Mouse (Mus musculus) intestine, embryonic 16.5 days (tissue): ENCODE results near the gene Olfr90. TPM values are rescaled to one million over a fixed set of nuclear protein-coding genes. Genes with fewer than 3 reads are reported as not detected.
"Not testable (repeated sequence)": the region's sequence is repeated elsewhere in the genome, so short reads cannot be mapped to it uniquely, and the experiment has no call there.

Experiments used
- ATAC-seq: fragments of 200-750 bp; cut with Nextera tagmentation; 2 replicates; pipeline ENCODE4 v1.8.0; 2017; ENCODE audit warnings: moderate TSS enrichment, moderate library complexity
- H3K27ac ChIP-seq: fragments of 300-500 bp; sonication (generic); 2 replicates; pipeline ENCODE4 v1.5.1; 2014; ENCODE audit warnings: mild to moderate bottlenecking, low read length
- H3K27me3 ChIP-seq: fragments of 300-500 bp; sonication (generic); replicated peaks from 2 replicates; pipeline ENCODE4 v1.6.1; 2014; ENCODE audit warnings: low read length, control low read depth, mixed read lengths; ENCODE audit not compliant: control insufficient read depth, insufficient read depth
- H3K36me3 ChIP-seq: fragments of 300-500 bp; sonication (generic); 2 replicates; pipeline ENCODE4 v1.6.1; 2014; ENCODE audit warnings: low read length, control low read depth; ENCODE audit not compliant: control insufficient read depth, insufficient read depth
- H3K4me1 ChIP-seq: fragments of 300-500 bp; sonication (generic); 2 replicates; pipeline ENCODE4 v1.6.1; 2014; ENCODE audit warnings: low read length, control low read depth, mixed read lengths; ENCODE audit not compliant: control insufficient read depth, insufficient read depth
- H3K4me2 ChIP-seq: fragments of 300-500 bp; sonication (generic); 2 replicates; pipeline ENCODE4 v1.6.1; 2014; ENCODE audit warnings: low read depth, low read length, control low read depth
- H3K4me3 ChIP-seq: fragments of 300-500 bp; sonication (generic); 2 replicates; pipeline ENCODE4 v1.5.1; 2014; ENCODE audit warnings: mild to moderate bottlenecking, low read length
- H3K9ac ChIP-seq: fragments of 300-500 bp; sonication (generic); 2 replicates; pipeline ENCODE4 v1.6.1; 2014; ENCODE audit warnings: low read depth, low read length
- H3K9me3 ChIP-seq: fragments of 300-500 bp; sonication (generic); 2 replicates; pipeline ENCODE4 v1.6.1; 2016; ENCODE audit warnings: low read length, control low read depth; ENCODE audit not compliant: control insufficient read depth
- WGBS: fragments of 180-500 bp; shearing (Covaris S2); extraction: QIAGEN DNeasy Blood & Tissue Kit; methylation state at CpG from one replicate; pipeline ENCODE4 v1.1.7; 2014; 5-methylcytosine and 5-hydroxymethylcytosine counted together
- polyA plus RNA-seq: library from polyadenylated mRNA; unstranded; fragments of >200 nt; fragmentation: Nextera tagmentation; extraction: Ambion mirVana; gene quantifications from 2 replicates; pipeline ENCODE4 v1.2.1, GENCODE M21; 2015

Olfr90 gene
- not detected in 2 replicates for polyA plus RNA-seq

DNA sequence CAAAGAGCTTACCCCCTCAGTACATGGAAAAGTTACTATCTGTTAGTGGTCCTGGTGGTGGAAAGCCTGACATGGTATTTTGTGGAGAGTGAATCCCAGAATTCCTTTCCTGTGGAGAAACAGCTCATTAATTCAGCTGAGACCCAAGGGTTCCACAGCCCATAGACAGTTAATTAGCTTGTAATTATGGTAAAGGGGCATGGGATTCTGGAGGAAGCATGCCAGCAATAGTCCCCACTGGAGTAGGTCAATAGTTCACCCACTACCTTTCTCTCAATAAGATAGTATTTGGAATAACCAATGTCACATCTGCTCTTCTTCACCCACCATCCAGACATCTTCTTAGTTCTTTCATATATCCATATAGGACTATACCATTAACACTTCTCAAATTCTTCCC lies at the start of gene Olfr90:
Gene Olfr90 (minus strand): TSS at position 101 of the 400 bp plus-strand sequence.
- no peak for ATAC-seq
- H3K9ac ChIP-seq, result no peak within 1 kb of the TSS
- H3K36me3 ChIP-seq, result no peaks in the 10 kb centered on the region
- no peak within 1 kb of the TSS for H3K4me2 ChIP-seq
- no peak within 1 kb of the TSS for H3K4me3 ChIP-seq
- H3K27me3 ChIP-seq, result no peaks in the 10 kb centered on the region
- no peaks in the 10 kb centered on the region for H3K9me3 ChIP-seq
- no peaks in the 10 kb centered on the region for H3K4me1 ChIP-seq
- no peak within 1 kb of the TSS for H3K27ac ChIP-seq

DNA sequence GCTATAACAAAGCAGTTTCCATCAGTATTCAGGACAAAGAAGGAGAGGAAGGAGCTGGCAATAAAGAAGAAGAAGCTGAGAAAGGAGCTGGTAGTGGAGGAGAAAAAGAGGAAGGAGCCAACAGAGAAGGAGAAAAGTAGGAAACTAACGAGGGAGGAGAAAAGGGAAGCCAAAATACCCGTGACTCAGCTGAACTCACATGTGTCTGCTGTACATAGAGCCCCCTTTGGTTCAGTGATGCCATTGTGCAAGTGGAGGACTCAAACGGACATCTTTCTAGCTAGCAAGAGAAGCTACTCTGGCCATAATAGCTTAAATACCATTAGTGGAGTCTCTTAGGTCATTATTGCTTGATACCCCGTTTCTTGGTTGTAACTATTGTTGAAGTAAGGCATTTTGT lies 43.1 kb upstream of the Olfr90 start:
- ATAC-seq, H3K27me3 ChIP-seq, H3K9me3 ChIP-seq, H3K4me3 ChIP-seq, H3K4me2 ChIP-seq, H3K36me3 ChIP-seq, H3K27ac ChIP-seq, H3K4me1 ChIP-seq, H3K9ac ChIP-seq: not testable (repeated sequence)
- WGBS, result 64% methylated on average over 4 of the region's 4 CpGs

DNA sequence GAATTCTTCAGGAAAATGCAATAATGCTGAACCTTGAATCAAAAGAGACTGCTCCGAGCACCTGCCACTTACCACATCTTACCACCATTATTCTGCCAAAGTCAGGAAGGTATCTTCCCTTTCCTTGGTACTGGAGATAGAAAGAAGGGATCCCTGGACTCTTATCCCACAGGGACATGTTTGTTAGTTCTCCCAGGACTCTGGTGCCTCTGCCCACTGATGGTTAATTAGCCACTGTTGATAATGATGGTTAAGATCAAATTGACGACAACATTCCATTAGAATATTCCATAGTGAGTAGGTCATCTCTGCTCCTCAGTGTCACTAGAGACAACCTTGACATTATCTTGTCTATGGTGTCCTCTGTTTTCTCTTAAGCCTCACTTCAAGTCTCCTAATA lies 31.7 kb upstream of the Olfr90 start, which contains the start of gene Olfr92:
Gene Olfr92 (minus strand): TSS at position 101 of the 400 bp plus-strand sequence.
- H3K4me3 ChIP-seq, result no peak within 1 kb of the TSS
- 89% methylated on average over 2 of the region's 2 CpGs for WGBS
- ATAC-seq, result no peak

DNA sequence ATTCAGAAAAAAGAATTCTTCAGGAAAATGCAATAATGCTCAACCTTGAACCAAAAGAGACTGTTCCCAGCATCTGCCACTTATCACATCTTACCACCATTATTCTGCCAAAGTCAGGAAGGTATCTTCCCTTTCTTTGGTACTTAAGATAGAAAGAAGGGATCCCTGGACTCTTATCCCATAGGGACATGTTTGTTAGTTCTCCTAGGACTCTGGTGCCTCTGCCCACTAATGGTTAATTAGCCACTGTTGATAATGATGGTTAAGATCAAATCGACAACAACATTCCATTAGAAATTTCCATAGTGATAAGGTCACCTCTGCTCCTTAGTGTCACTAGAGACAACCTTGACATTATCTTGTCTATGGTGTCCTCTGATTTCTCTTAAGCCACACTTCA lies 9.9 kb upstream of the Olfr90 start, which contains the start of gene Olfr91:
Gene Olfr91 (minus strand): TSS at position 101 of the 400 bp plus-strand sequence.
- no peak within 1 kb of the TSS for H3K9ac ChIP-seq
- no peak for ATAC-seq
- no peak within 1 kb of the TSS for H3K27ac ChIP-seq
- H3K4me1 ChIP-seq, result no peaks in the 10 kb centered on the region
- H3K27me3 ChIP-seq, result no peaks in the 10 kb centered on the region
- no peaks in the 10 kb centered on the region for H3K9me3 ChIP-seq
- no peak within 1 kb of the TSS for H3K4me2 ChIP-seq
- WGBS, result 85% methylated on average over 1 of the region's 1 CpGs
- H3K4me3 ChIP-seq, result no peak within 1 kb of the TSS
- H3K36me3 ChIP-seq, result no peaks in the 10 kb centered on the region

More for the DNA sequence above, 31.7 kb upstream of the Olfr90 start, which contains the start of gene Olfr92:
- Histone ChIP-seq H3K4me1 (no peaks in the 10 kb centered on the region), H3K36me3 (no peaks in the 10 kb centered on the region), H3K9ac (no peak within 1 kb of the TSS), H3K27me3 (no peaks in the 10 kb centered on the region), H3K4me2 (no peak within 1 kb of the TSS), H3K27ac (no peak within 1 kb of the TSS), H3K9me3 (no peaks in the 10 kb centered on the region)

DNA sequence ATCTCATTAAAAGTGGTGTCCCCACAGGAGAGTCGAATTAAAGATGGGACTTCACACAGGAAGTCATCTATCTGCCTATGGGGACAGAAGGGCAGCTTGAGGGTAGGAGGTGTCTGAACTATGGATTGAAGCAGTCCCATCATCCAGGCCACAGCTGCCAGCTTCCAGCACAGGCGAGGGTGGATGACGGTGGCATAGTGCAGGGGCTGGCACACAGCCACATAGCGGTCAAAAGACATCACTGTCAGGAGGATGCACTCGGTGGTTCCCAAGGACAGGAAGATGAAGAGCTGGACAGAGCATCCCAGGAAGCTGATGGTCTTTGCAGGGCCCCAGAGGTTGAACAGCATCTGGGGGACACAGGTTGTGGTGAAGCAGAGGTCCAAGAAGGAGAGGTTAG lies 5.0 kb upstream of the Olfr90 start:
- Histone ChIP-seq H3K27me3 (no peaks in the 10 kb centered on the region), H3K36me3 (no peaks in the 10 kb centered on the region), H3K4me3 (no peak overlapping the region), H3K27ac (no peak overlapping the region), H3K9ac (no peak overlapping the region), H3K4me2 (no peak overlapping the region), H3K4me1 (no peaks in the 10 kb centered on the region), H3K9me3 (no peaks in the 10 kb centered on the region)
- no peak for ATAC-seq
- 76% methylated on average over 5 of the region's 5 CpGs for whole genome bisulfite sequencing

DNA sequence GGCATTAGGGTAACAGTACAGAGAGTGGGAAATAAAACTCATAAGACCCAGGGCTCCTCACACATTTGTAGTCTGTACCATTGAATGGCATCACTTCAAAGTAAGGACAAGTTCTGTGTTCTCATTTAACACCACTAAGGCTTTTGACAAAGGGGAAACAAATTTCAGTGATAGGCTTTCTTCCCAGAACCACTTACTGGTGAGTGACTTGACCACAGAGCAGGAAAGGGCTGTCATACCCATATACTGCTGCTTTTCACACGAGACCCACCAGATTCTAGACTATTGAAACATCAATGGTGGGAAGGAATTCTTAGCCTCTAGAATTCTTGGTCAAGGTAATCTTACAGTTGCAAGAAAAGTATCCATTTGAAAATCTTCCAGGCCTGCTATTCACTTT lies 3.9 kb upstream of the Olfr90 start:
- no peak for ATAC-seq
- WGBS, result 72% methylated on average over 1 of the region's 1 CpGs

DNA sequence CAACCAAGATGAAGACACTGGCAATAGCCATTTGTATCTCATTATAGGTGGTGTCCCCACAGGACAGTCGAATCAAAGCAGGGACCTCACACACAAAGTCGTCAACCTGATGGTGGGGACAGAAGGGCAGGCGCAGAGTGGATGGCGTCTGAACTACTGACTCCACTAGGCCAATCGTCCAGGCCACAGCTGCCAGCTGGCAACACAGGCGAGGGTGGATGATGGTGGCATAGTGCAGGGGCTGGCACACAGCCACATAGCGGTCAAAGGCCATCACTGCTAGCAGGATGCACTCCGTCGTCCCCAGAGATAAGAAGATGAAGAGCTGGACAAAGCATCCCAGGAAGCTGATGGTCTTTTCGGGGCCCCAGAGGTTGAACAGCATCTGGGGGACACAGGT lies 2.8 kb downstream of the Olfr90 start:
- H3K27ac ChIP-seq, result no peak overlapping the region
- no peak for ATAC-seq
- no peak overlapping the region for H3K4me3 ChIP-seq
- H3K4me2 ChIP-seq, result no peak overlapping the region
- no peaks in the 10 kb centered on the region for H3K9me3 ChIP-seq
- no peaks in the 10 kb centered on the region for H3K27me3 ChIP-seq
- H3K9ac ChIP-seq, result no peak overlapping the region
- H3K4me1 ChIP-seq, result no peaks in the 10 kb centered on the region
- no peaks in the 10 kb centered on the region for H3K36me3 ChIP-seq
- 74% methylated on average over 10 of the region's 10 CpGs for WGBS

More for the DNA sequence above, 3.9 kb upstream of the Olfr90 start:
- H3K9ac ChIP-seq, result no peak overlapping the region
- H3K4me1 ChIP-seq, result no peaks in the 10 kb centered on the region
- H3K27me3 ChIP-seq, result no peaks in the 10 kb centered on the region
- no peaks in the 10 kb centered on the region for H3K9me3 ChIP-seq
- H3K4me2 ChIP-seq, result no peak overlapping the region
- no peaks in the 10 kb centered on the region for H3K36me3 ChIP-seq
- no peak overlapping the region for H3K4me3 ChIP-seq
- no peak overlapping the region for H3K27ac ChIP-seq

DNA sequence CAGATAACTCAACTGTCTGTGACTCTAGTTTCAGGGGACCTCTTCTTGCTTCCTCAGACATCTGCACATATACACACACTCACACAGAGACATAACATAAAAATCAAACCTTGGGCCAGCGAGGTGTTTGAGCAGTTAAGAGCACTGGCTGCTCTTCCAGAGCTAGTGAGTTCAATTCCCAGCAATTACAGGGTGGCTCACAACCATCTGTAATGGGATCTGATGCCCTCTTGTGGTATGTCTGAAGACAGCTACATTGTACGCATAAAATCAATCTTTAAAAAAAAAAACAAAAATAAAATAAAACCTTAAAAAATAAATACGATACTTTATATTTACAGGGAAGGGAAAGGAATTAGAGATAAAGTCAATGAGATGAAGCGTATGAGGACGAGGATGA lies 3.7 kb downstream of the Olfr90 start:
- no peaks in the 10 kb centered on the region for H3K36me3 ChIP-seq
- no peaks in the 10 kb centered on the region for H3K27me3 ChIP-seq
- ATAC-seq, result no peak
- H3K4me1 ChIP-seq, result no peaks in the 10 kb centered on the region
- no peak overlapping the region for H3K4me2 ChIP-seq
- no peak overlapping the region for H3K9ac ChIP-seq
- 69% methylated on average over 5 of the region's 5 CpGs for WGBS
- no peaks in the 10 kb centered on the region for H3K9me3 ChIP-seq
- no peak overlapping the region for H3K27ac ChIP-seq
- H3K4me3 ChIP-seq, result no peak overlapping the region

DNA sequence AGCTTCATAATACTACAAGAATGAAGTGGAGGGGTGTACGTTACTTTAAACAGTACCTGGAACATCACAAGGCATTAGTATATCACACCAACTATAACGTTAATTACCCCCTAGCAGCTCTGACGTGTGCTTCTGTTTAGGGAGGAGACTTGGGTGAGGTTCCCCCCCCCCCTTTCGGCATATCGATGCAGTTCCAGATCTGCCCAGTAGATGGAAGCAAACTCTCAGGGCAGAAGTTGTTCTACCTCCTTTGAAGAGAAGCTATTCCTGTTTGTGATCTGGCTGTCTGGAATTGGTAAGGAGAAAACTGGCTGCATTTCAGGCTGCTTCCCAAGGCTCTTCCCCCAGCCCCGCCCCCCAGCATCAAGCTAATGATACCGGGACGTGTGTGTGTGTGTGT lies 5.0 kb downstream of the Olfr90 start:
- 4% methylated on average over 8 of the region's 8 CpGs for WGBS
- ATAC-seq, result peak; percentile 74
- Histone ChIP-seq H3K4me3 (no peak overlapping the region), H3K4me2 (no peak overlapping the region), H3K36me3 (no peaks in the 10 kb centered on the region), H3K4me1 (no peaks in the 10 kb centered on the region), H3K9ac (no peak overlapping the region), H3K27me3 (no peaks in the 10 kb centered on the region), H3K9me3 (no peaks in the 10 kb centered on the region), H3K27ac (no peak overlapping the region)

DNA sequence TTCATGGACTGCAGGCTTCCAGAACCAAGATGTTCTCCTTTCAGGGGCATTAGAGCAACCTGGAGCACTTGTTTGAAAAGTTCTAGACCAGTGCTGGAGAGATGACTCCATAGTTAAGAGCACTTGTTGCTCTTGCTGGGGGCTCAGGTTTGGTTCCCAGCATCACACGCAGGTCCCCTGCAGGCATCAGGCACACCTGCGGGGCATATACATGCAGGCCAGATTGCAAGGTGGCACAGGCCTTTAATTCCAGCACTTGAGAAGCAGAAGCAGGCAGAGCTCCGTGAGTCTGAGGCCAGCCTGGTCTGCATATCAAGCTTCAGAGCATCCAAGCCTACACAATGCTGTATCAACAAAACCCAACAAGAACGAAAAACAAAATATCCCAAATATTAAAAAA lies 6.6 kb downstream of the Olfr90 start:
- Histone ChIP-seq H3K4me2 (no peak overlapping the region), H3K4me1 (no peaks in the 10 kb centered on the region), H3K27ac (no peak overlapping the region), H3K27me3 (no peaks in the 10 kb centered on the region), H3K9me3 (no peaks in the 10 kb centered on the region), H3K4me3 (no peak overlapping the region), H3K9ac (no peak overlapping the region), H3K36me3 (no peaks in the 10 kb centered on the region)
- 86% methylated on average over 4 of the region's 4 CpGs for WGBS
- ATAC-seq, result no peak
